Mouse (Mus musculus) c-Kit-positive CD71-positive TER-119-negative erythroid progenitor cells, embryonic 14.5 days (primary cell): ENCODE results near the gene Tpcn1.
"Not testable (repeated sequence)": the region's sequence is repeated elsewhere in the genome, so short reads cannot be mapped to it uniquely, and the experiment has no call there.

Source experiments
- DNase-seq: peaks from one replicate; pipeline ENCODE4 v3.0.0-alpha.2; 2013; ENCODE audit warnings: low read depth

Tpcn1 gene

GRCm38 (mm10) chr5:120510982-120511642, 77.4 kb downstream of the Tpcn1 start, which contains the start of gene Slc8b1:
TSS of gene Slc8b1 (plus strand) at chr5:120511168.
- DNase-seq, result peak; percentile 85

GRCm38 (mm10) chr5:120507311-120507710, 81.2 kb downstream of the Tpcn1 start:
- DNase-seq, result no peak

- DNase-seq, result no peak
Observed at GRCm38 (mm10) chr5:120506490-120506889, 82.0 kb downstream of the Tpcn1 start.

- DNase-seq, result no peak
Observed at GRCm38 (mm10) chr5:120505781-120506180, 82.7 kb downstream of the Tpcn1 start.

- no peak for DNase-seq
Observed at GRCm38 (mm10) chr5:120505368-120505767, 83.1 kb downstream of the Tpcn1 start.

- peak; percentile 75 for DNase-seq
Observed at GRCm38 (mm10) chr5:120503144-120503795, 85.2 kb downstream of the Tpcn1 start, which contains the start of gene Plbd2. TSS of gene Plbd2 (minus strand) at chr5:120503625.

- DNase-seq, result no peak
Observed at GRCm38 (mm10) chr5:120502675-120503143, 85.8 kb downstream of the Tpcn1 start.

- DNase-seq, result no peak
Observed at GRCm38 (mm10) chr5:120502147-120502621, 86.3 kb downstream of the Tpcn1 start.

GRCm38 (mm10) chr5:120500609-120501008, 87.9 kb downstream of the Tpcn1 start:
- DNase-seq, result not testable (repeated sequence)

GRCm38 (mm10) chr5:120499202-120499601, 89.3 kb downstream of the Tpcn1 start:
- no peak for DNase-seq

GRCm38 (mm10) chr5:120497071-120497470, 91.4 kb downstream of the Tpcn1 start:
- DNase-seq, result no peak

GRCm38 (mm10) chr5:120495703-120496226, 92.7 kb downstream of the Tpcn1 start:
- no peak for DNase-seq

- no peak for DNase-seq
Observed at GRCm38 (mm10) chr5:120495064-120495702, 93.3 kb downstream of the Tpcn1 start.

GRCm38 (mm10) chr5:120493873-120494395, 94.5 kb downstream of the Tpcn1 start:
- DNase-seq, result no peak

GRCm38 (mm10) chr5:120493440-120493839, 95.0 kb downstream of the Tpcn1 start:
- DNase-seq, result no peak

- no peak for DNase-seq
Observed at GRCm38 (mm10) chr5:120492437-120492836, 96.0 kb downstream of the Tpcn1 start.

GRCm38 (mm10) chr5:120490679-120491192, 97.7 kb downstream of the Tpcn1 start:
- no peak for DNase-seq

GRCm38 (mm10) chr5:120487844-120488243, 100.6 kb downstream of the Tpcn1 start:
- no peak for DNase-seq
